ENCODE assay signal across 14 mouse cellular contexts in the genomic region with DNA sequence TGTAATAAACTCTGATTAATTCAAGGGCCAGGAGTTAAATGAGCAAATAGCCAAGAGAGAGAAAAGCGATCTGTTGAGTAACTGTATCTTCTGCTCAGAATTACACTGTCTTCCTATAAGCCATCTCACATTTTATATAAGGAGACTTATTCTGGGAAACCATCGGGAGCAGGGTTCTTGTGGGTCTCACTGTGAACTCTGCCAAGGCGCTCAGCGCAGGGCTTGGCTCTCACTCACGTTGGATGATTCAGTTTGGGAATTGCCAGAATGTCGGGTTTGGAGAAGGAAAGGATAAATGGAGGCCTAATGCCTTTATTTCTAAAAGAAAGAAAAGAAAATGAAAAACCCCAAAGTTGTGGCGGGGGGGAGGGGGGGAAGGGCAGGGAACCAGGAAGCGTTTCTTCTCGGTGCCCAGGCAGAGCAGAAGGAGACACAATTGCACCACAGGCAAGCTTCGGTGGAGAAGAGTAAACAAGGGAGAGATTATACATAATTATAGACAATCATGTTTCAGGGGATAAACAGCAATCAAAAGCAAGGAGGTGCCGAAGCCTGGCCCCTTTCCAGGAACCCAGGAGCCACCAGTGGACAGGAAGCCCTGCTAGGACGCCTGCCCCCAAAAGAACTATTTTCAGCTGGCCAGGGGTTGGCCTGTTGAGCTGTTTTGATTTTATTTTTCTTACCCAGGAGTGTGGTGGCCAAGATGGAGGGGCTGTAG.
A peak's percentile ranks its signal among the peaks of the same experiment; 100 is the strongest.
DNase-seq lines count a peak whose midpoint lies in the region; ATAC-seq and TF ChIP-seq lines count a peak whose summit lies in the region.
"Had no signal": no experiment of that assay in that cellular context is flagged by ENCODE, and none has a peak within 500 bp of the region (broad histone marks: within the 10 kb centered on the region; RNA-seq: fewer than 3 reads in every experiment).

No protein-coding gene starts in this region.

- H3K9ac ChIP-seq in stomach, embryonic 16.5 days (ENCODE audit: low read length) = no peak overlapping the region
- H3K9ac ChIP-seq in stomach, postnatal 0 days (ENCODE audit: low read length) = no peak overlapping the region
- H3K9ac ChIP-seq: limb, embryonic 13.5 days; neural tube, embryonic 12.5 days had no signal

- H3K9me3 ChIP-seq in stomach, embryonic 16.5 days (replicated peaks; ENCODE audit: control insufficient read depth, low read length) = no peaks in the 10 kb centered on the region
- no peaks in the 10 kb centered on the region for H3K9me3 ChIP-seq in stomach, postnatal 0 days (ENCODE audit: control insufficient read depth, low read length)
- H3K9me3 ChIP-seq: heart, embryonic 10.5 days; limb, embryonic 13.5 days; neural tube, embryonic 12.5 days had no signal

- H3K4me1 ChIP-seq in stomach, embryonic 16.5 days (ENCODE audit: control insufficient read depth, insufficient read depth, low read length) = peaks cover 7% of the 10 kb centered on the region
- H3K4me1 ChIP-seq in stomach, postnatal 0 days (replicated peaks; ENCODE audit: control insufficient read depth, insufficient read depth) = 0 out of 2 replicates have a peak, but pooled peaks cover 2% of the 10 kb centered on the region
- H3K4me1 ChIP-seq in kidney, adult 2 months (ENCODE audit: control insufficient read depth, insufficient read depth, low read length) = no peaks in the 10 kb centered on the region
- H3K4me1 ChIP-seq: heart, embryonic 10.5 days; neural tube, embryonic 12.5 days had no signal

- intact Hi-C loops in gastrocnemius, adult 2 months (cut with DNase I) = no loop called here
- intact Hi-C loops in left cerebral cortex, postnatal 36 days (cut with DNase I) = no loop called here
- intact Hi-C loops in heart, postnatal 10 days (cut with DNase I) = no loop called here

- no peak for TF ChIP-seq CTCF in gastrocnemius, adult 2 months (IDR thresholded peaks at IDR 0.05)
- TF ChIP-seq CTCF in stomach, postnatal 0 days (IDR thresholded peaks at IDR 0.05; ENCODE audit: low read depth) = no peak
- no peak for TF ChIP-seq CTCF in kidney, adult 2 months (conservative IDR thresholded peaks at IDR 0.05; ENCODE audit: insufficient read depth, insufficient read length, low read depth, low read length)

- H3K27ac ChIP-seq in gastrocnemius, adult 2 months = peak overlapping the region; percentile 63
- peak overlapping the region; percentile 10; the same call in 1 of the 2 replicates for H3K27ac ChIP-seq in stomach, embryonic 16.5 days (ENCODE audit: low read length)
- no peak overlapping the region for H3K27ac ChIP-seq in stomach, postnatal 0 days (replicated peaks)
- H3K27ac ChIP-seq in kidney, adult 2 months (ENCODE audit: insufficient read depth, low read depth, low read length) = no peak overlapping the region
- H3K27ac ChIP-seq: heart, embryonic 10.5 days; neural tube, embryonic 12.5 days had no signal

- no peak for TF ChIP-seq EP300 in stomach, postnatal 0 days (optimal IDR thresholded peaks at IDR 0.05)

- no peaks in the 10 kb centered on the region for H3K36me3 ChIP-seq in stomach, embryonic 16.5 days (ENCODE audit: control insufficient read depth, insufficient read depth, low read length)
- no peaks in the 10 kb centered on the region for H3K36me3 ChIP-seq in stomach, postnatal 0 days (ENCODE audit: control insufficient read depth, insufficient read depth, low read length)
- no peaks in the 10 kb centered on the region for H3K36me3 ChIP-seq in kidney, adult 2 months (ENCODE audit: control insufficient read depth, insufficient read depth, low read length)
- H3K36me3 ChIP-seq: heart, embryonic 10.5 days; limb, embryonic 13.5 days; neural tube, embryonic 12.5 days had no signal

- no peak overlapping the region for H3K4me2 ChIP-seq in stomach, embryonic 16.5 days (ENCODE audit: low read depth, low read length)
- H3K4me2 ChIP-seq in stomach, postnatal 0 days (replicated peaks; ENCODE audit: low read depth) = no peak overlapping the region
- H3K4me2 ChIP-seq: limb, embryonic 13.5 days; neural tube, embryonic 12.5 days had no signal

- no peaks in the 10 kb centered on the region for H3K27me3 ChIP-seq in stomach, embryonic 16.5 days (ENCODE audit: control insufficient read depth, insufficient read depth, low read length)
- H3K27me3 ChIP-seq in stomach, postnatal 0 days (ENCODE audit: control insufficient read depth, insufficient read depth, low read length) = no peaks in the 10 kb centered on the region
- no peaks in the 10 kb centered on the region for H3K27me3 ChIP-seq in kidney, adult 2 months (replicated peaks; ENCODE audit: control insufficient read depth, insufficient read depth, low read length)
- H3K27me3 ChIP-seq: limb, embryonic 13.5 days; neural tube, embryonic 12.5 days had no signal

- ATAC-seq in stomach, embryonic 16.5 days (ENCODE audit: insufficient read depth, low FRiP score) = no peak
- no peak for ATAC-seq in stomach, postnatal 0 days (ENCODE audit: low FRiP score, low TSS enrichment)

- WGBS in stomach, embryonic 16.5 days = 46% methylated on average over 12 of the region's 12 CpGs
- 38% methylated on average over 12 of the region's 12 CpGs for WGBS in stomach, postnatal 0 days
- 72% methylated on average over 12 of the region's 12 CpGs for WGBS in kidney, adult 2 months

- H3K4me3 ChIP-seq in gastrocnemius, adult 2 months = peak overlapping the region; percentile 15; the same call in 1 of the 2 replicates
- H3K4me3 ChIP-seq in stomach, embryonic 16.5 days (replicated peaks; ENCODE audit: low read length) = no peak overlapping the region
- H3K4me3 ChIP-seq in stomach, postnatal 0 days (ENCODE audit: low read depth, low read length) = no peak overlapping the region
- H3K4me3 ChIP-seq in kidney, adult 2 months (ENCODE audit: insufficient read depth, low read depth, low read length) = no peak overlapping the region
- H3K4me3 ChIP-seq: heart, embryonic 10.5 days; limb, embryonic 13.5 days; neural tube, embryonic 12.5 days had no signal

- no peak for TF ChIP-seq POLR2A in kidney, adult 2 months (IDR thresholded peaks at IDR 0.05; ENCODE audit: low read depth, low read length)

- DNase-seq in gastrocnemius, adult 2 months = peak; percentile 42
- DNase-seq in gastrocnemius, postnatal 4 days (ENCODE audit: low spot score in 2 of 2) = no peak
- DNase-seq in stomach, postnatal 0 days (ENCODE audit: low spot score) = no peak
- peak; percentile 23 to 64 for DNase-seq in left cerebral cortex, postnatal 36 days (ENCODE audit: low spot score in 2 of 2)
- DNase-seq in telencephalon, adult 2 months (ENCODE audit: low read depth, low spot score) = peak; percentile 58
- no peak for DNase-seq in kidney, adult 2 months
- DNase-seq in heart, postnatal 10 days = no peak
- DNase-seq: adrenal gland, postnatal 14 days; embryo, embryonic 11 days; kidney, adult 11 months had no signal

Comparison
In these comparisons a context has a peak if more than half of its experiments do, and no peak if none do; other contexts are left out.
1. DNase-seq: peak in gastrocnemius, adult 2 months (single experiment), left cerebral cortex, postnatal 36 days (2 of 2) and telencephalon, adult 2 months (single experiment); none in gastrocnemius, postnatal 4 days (0 of 2), stomach, postnatal 0 days (single experiment), kidney, adult 2 months (single experiment) and heart, postnatal 10 days (0 of 2).
2. H3K27ac ChIP-seq: peak in gastrocnemius, adult 2 months (single experiment) and stomach, embryonic 16.5 days (single experiment); none in stomach, postnatal 0 days (single experiment) and kidney, adult 2 months (single experiment).